In genomic region chr13:46663461-46663964, GRCm38 (mm10) we compare ENCODE assay signal across 8 mouse cellular contexts. TPM values are rescaled to one million over a fixed set of nuclear protein-coding genes. Genes with fewer than 3 reads are reported as not detected.
DNase-seq lines count a peak whose midpoint lies in the region; ATAC-seq and TF ChIP-seq lines count a peak whose summit lies in the region.

No protein-coding gene starts in this region.

- no peak overlapping the region for H3K9ac ChIP-seq in kidney, embryonic 14.5 days (ENCODE audit: low read depth, low read length)

- peak; percentile 20 for DNase-seq in adrenal gland, postnatal 10 days
- DNase-seq in adrenal gland, postnatal 25 days = no peak
- DNase-seq in kidney, adult 2 months = peak; percentile 27
- peak; percentile 47 for DNase-seq in A20 (ENCODE audit: low read depth, low spot score)
- peak; percentile 73 for DNase-seq in embryo, embryonic 10.5 days (ENCODE audit: low spot score)
- DNase-seq in retina, postnatal 1 day = peak; percentile 68
- no peak for DNase-seq in layer of hippocampus, postnatal 36 days

- no peaks in the 10 kb centered on the region for H3K27me3 ChIP-seq in kidney, adult 2 months (replicated peaks; ENCODE audit: control insufficient read depth, insufficient read depth, low read length)
- H3K27me3 ChIP-seq in kidney, embryonic 14.5 days (ENCODE audit: control insufficient read depth, insufficient read depth, low read length) = no peaks in the 10 kb centered on the region; the same call in 1 of the 2 replicates

- H3K9me3 ChIP-seq in kidney, embryonic 14.5 days (ENCODE audit: control insufficient read depth, low read length) = no peaks in the 10 kb centered on the region

- no peaks in the 10 kb centered on the region for H3K36me3 ChIP-seq in kidney, adult 2 months (ENCODE audit: control insufficient read depth, insufficient read depth, low read length)
- H3K36me3 ChIP-seq in kidney, embryonic 14.5 days (ENCODE audit: control insufficient read depth, insufficient read depth, low read length) = no peaks in the 10 kb centered on the region

- no peak for TF ChIP-seq POLR2A in kidney, adult 2 months (IDR thresholded peaks at IDR 0.05; ENCODE audit: low read depth, low read length)

- TF ChIP-seq CTCF in kidney, adult 2 months (conservative IDR thresholded peaks at IDR 0.05; ENCODE audit: insufficient read depth, insufficient read length, low read depth, low read length) = peak; percentile 41; the same call in 1 of the 2 replicates

- H3K4me1 ChIP-seq in kidney, adult 2 months (ENCODE audit: control insufficient read depth, insufficient read depth, low read length) = no peaks in the 10 kb centered on the region
- no peaks in the 10 kb centered on the region for H3K4me1 ChIP-seq in kidney, embryonic 14.5 days (ENCODE audit: control insufficient read depth, insufficient read depth, low read length)

- 29% methylated on average over 4 of the region's 4 CpGs for WGBS in kidney, adult 2 months
- WGBS in kidney, embryonic 14.5 days = 24% methylated on average over 4 of the region's 4 CpGs

- H3K4me3 ChIP-seq in kidney, adult 2 months (ENCODE audit: insufficient read depth, low read depth, low read length) = no peak overlapping the region
- no peak overlapping the region for H3K4me3 ChIP-seq in kidney, embryonic 14.5 days (ENCODE audit: low read length)

- H3K4me2 ChIP-seq in kidney, embryonic 14.5 days (replicated peaks; ENCODE audit: low read depth, low read length) = no peak overlapping the region

- H3K27ac ChIP-seq in kidney, adult 2 months (ENCODE audit: insufficient read depth, low read depth, low read length) = no peak overlapping the region
- H3K27ac ChIP-seq in kidney, embryonic 14.5 days (ENCODE audit: low read depth, low read length) = no peak overlapping the region

- ATAC-seq in kidney, embryonic 14.5 days (ENCODE audit: low FRiP score, low TSS enrichment) = no peak

RNA-seq across cellular contexts. Expression of gene Fam8a1, which starts 5.8 kb away (rescaled TPM):
- total RNA-seq in adrenal gland, postnatal 10 days (2021) = 10 to 100 TPM; 44.5 to 44.9 TPM
- total RNA-seq in adrenal gland, postnatal 25 days (2021) = 52.3 and 53.6 TPM in 2 replicates
- polyA plus RNA-seq in kidney, adult 2 months (2012; rRNA removed) = 20.4 and 21.5 TPM in 2 replicates
- polyA plus RNA-seq in kidney, embryonic 14.5 days (2014; fragmentation: Nextera tagmentation; extraction: Ambion mirVana) = 8.7 and 13.5 TPM in 2 replicates
- total RNA-seq in layer of hippocampus, postnatal 36 days (2021) = 10 to 100 TPM; 75.8 to 80.9 TPM

Comparison
In these comparisons a context has a peak if more than half of its experiments do, and no peak if none do; other contexts are left out.
1. DNase-seq: peak in adrenal gland, postnatal 10 days (single experiment), kidney, adult 2 months (single experiment), A20 (single experiment), embryo, embryonic 10.5 days (single experiment) and retina, postnatal 1 day (single experiment); none in adrenal gland, postnatal 25 days (single experiment) and layer of hippocampus, postnatal 36 days (0 of 2).